Mouse (Mus musculus) midbrain, embryonic 14.5 days (tissue): ENCODE data around the gene Rgs17. TPM values are rescaled to one million over a fixed set of nuclear protein-coding genes. Genes with fewer than 3 reads are reported as not detected.
A peak's percentile ranks its signal among the peaks of the same experiment; 100 is the strongest.

ENCODE experiments used
- ATAC-seq: fragments of 200-750 bp; cut with Nextera tagmentation; 2 replicates; pipeline ENCODE4 v1.8.0; 2017; ENCODE audit warnings: moderate number of reproducible peaks, moderate library complexity; ENCODE audit not compliant: low FRiP score, low TSS enrichment
- DNase-seq: peaks from one replicate; pipeline ENCODE4 v3.0.0-alpha.2; 2015
- H3K27ac ChIP-seq: fragments of 300-500 bp; sonication (generic); replicated peaks from 2 replicates; pipeline ENCODE4 v1.5.1; 2014; ENCODE audit warnings: mild to moderate bottlenecking, low read depth, low read length, moderate library complexity
- H3K27me3 ChIP-seq: fragments of 300-500 bp; sonication (generic); 2 replicates; pipeline ENCODE4 v1.6.1; 2014; ENCODE audit warnings: low read length, control low read depth, mixed read lengths; ENCODE audit not compliant: control insufficient read depth, insufficient read depth
- H3K36me3 ChIP-seq: fragments of 300-500 bp; sonication (generic); 2 replicates; pipeline ENCODE4 v1.6.1; 2014; ENCODE audit warnings: low read length, control low read depth; ENCODE audit not compliant: control insufficient read depth, insufficient read depth
- H3K4me1 ChIP-seq: fragments of 300-500 bp; sonication (generic); 2 replicates; pipeline ENCODE4 v1.6.1; 2014; ENCODE audit warnings: mild to moderate bottlenecking, antibody characterized with exemption, low read length, control low read depth; ENCODE audit not compliant: control insufficient read depth, insufficient read depth
- H3K4me2 ChIP-seq: fragments of 300-500 bp; sonication (generic); 2 replicates; pipeline ENCODE4 v1.6.1; 2014; ENCODE audit warnings: mild to moderate bottlenecking, low read length, moderate library complexity
- H3K4me3 ChIP-seq: fragments of 300-500 bp; sonication (generic); replicated peaks from 2 replicates; pipeline ENCODE4 v1.5.1; 2014; ENCODE audit warnings: low read depth, low read length
- H3K9ac ChIP-seq: fragments of 300-500 bp; sonication (generic); replicated peaks from 2 replicates; pipeline ENCODE4 v1.6.1; 2014; ENCODE audit warnings: mild to moderate bottlenecking, low read length, moderate library complexity
- H3K9me3 ChIP-seq: fragments of 300-500 bp; sonication (generic); 2 replicates; pipeline ENCODE4 v1.6.1; 2016; ENCODE audit warnings: low read length, control low read depth, mixed read lengths; ENCODE audit not compliant: control insufficient read depth
- WGBS: fragments of 180-500 bp; shearing (Covaris S2); extraction: QIAGEN DNeasy Blood & Tissue Kit; methylation state at CpG from one replicate; pipeline ENCODE4 v1.1.7; 2014; 5-methylcytosine and 5-hydroxymethylcytosine counted together
- polyA plus RNA-seq: library from polyadenylated mRNA; unstranded; fragments of >200 nt; fragmentation: Nextera tagmentation; extraction: Ambion mirVana; gene quantifications from 2 replicates; pipeline ENCODE4 v1.2.1, GENCODE M21; 2014

The Rgs17 gene
- polyA plus RNA-seq, 1 experiment from 2014 or later = 22.1 TPM

GRCm38 (mm10) chr10:5853290-5853868 is 68.8 kb downstream of the Rgs17 start:
- no peaks in the 10 kb centered on the region for H3K9me3 ChIP-seq
- DNase-seq (no peak), ATAC-seq (no peak)
- peaks cover 3% of the 10 kb centered on the region; the same call in 1 of the 2 replicates for H3K36me3 ChIP-seq
- H3K4me1 ChIP-seq = no peaks in the 10 kb centered on the region
- no peak overlapping the region for H3K9ac ChIP-seq
- whole genome bisulfite sequencing = 86% methylated on average over 8 of the region's 8 CpGs
- no peak overlapping the region for H3K4me3 ChIP-seq
- no peak overlapping the region for H3K4me2 ChIP-seq
- no peaks in the 10 kb centered on the region for H3K27me3 ChIP-seq
- no peak overlapping the region for H3K27ac ChIP-seq

GRCm38 (mm10) chr10:5846939-5847338 is 75.3 kb downstream of the Rgs17 start:
- 0 out of 2 replicates have a peak, but pooled peaks cover 4% of the 10 kb centered on the region for H3K36me3 ChIP-seq
- no peaks in the 10 kb centered on the region for H3K27me3 ChIP-seq
- ATAC-seq = no peak
- no peak overlapping the region for H3K4me2 ChIP-seq
- no peak overlapping the region for H3K9ac ChIP-seq
- 32% methylated on average over 2 of the region's 2 CpGs for WGBS
- no peak overlapping the region for H3K27ac ChIP-seq
- DNase-seq = peak; percentile 85
- H3K4me3 ChIP-seq = no peak overlapping the region
- no peaks in the 10 kb centered on the region for H3K4me1 ChIP-seq
- no peaks in the 10 kb centered on the region for H3K9me3 ChIP-seq

DNA sequence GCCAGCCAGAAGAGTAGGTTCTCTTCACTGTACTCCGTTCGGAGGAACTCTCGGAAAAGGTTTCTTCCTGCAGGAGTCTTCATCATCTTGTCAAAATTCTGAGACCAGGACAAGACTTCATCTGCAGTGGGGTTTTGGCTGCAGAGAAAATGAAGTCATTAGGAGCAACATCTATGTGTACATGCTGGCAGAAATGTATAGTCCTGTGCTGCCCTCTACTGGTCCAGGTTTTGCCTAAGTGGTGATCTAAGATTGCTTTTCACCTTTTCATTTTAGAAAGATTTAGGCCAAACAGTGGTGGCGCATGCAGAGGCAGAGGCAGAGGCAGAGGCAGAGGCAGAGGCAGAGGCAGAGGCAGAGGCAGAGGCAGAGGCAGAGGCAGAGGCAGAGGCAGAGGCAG is 80.8 kb downstream of the Rgs17 start:
- peaks cover 7% of the 10 kb centered on the region; the same call in 1 of the 2 replicates for H3K36me3 ChIP-seq
- ATAC-seq (no peak), DNase-seq (peak; percentile 79)
- no peaks in the 10 kb centered on the region for H3K9me3 ChIP-seq
- no peaks in the 10 kb centered on the region for H3K4me1 ChIP-seq
- H3K27me3 ChIP-seq = no peaks in the 10 kb centered on the region
- H3K4me3 ChIP-seq = no peak overlapping the region
- 86% methylated on average over 4 of the region's 4 CpGs for WGBS
- no peak overlapping the region for H3K4me2 ChIP-seq
- no peak overlapping the region for H3K27ac ChIP-seq
- H3K9ac ChIP-seq = no peak overlapping the region

DNA sequence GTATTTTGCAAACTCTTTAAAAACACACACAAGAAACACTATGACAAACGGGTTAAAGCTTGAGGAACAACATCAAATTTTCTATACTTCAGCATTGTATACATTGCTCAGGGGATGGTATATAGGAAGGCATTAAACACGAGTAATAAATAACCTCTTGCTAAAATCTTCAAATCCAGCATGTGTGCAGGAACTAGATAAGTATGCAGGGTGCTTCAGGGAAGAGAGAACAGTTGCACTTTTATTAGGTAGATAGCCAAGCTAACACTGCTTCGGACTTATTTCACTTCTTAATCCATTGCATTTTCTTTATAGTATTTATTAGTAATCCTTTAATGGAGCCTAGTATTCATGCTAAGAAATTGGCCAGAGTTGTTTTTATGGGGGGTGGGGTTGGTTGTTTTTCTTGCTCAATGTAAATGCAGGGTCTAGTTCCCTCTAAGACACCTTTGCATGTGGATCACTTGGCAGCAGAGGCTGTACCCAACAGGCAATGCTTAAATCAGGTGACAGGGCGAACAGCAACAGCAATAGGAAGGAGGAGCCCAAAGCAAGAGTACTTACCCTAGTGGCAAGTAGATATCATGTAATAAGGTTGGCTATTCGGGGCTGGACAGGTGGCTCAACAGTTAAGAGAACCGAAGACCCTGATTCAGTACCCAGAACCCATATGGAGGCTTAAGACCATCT is 95.7 kb downstream of the Rgs17 start:
- WGBS = 78% methylated on average over 6 of the region's 6 CpGs
- no peaks in the 10 kb centered on the region for H3K36me3 ChIP-seq
- ATAC-seq (no peak), DNase-seq (no peak)
- H3K4me3 ChIP-seq = no peak overlapping the region
- no peak overlapping the region for H3K4me2 ChIP-seq
- no peaks in the 10 kb centered on the region for H3K9me3 ChIP-seq
- H3K27me3 ChIP-seq = no peaks in the 10 kb centered on the region
- no peak overlapping the region for H3K9ac ChIP-seq
- H3K27ac ChIP-seq = no peak overlapping the region
- peaks cover 13% of the 10 kb centered on the region for H3K4me1 ChIP-seq

DNA sequence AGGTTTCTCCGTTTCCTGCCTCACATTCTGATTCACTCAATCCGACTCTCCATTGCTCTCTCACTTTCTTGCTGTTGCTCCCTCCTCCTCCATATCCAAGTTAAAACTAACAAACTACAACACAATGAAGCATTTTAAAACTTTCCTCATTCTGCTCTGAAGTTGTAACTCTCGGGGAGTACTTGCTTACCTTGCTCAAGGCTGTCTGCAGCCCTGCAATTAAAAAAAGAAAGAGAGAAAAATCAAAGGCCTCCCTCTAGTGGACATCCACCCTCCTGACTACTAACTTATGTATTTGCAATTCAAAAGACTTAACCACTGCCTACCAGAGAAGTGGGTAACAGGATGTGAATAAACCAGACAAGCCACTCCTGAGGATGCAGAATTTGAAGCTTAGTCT is 97.4 kb downstream of the Rgs17 start:
- Histone ChIP-seq H3K36me3 (peaks cover 5% of the 10 kb centered on the region), H3K4me2 (peak overlapping the region; percentile 57), H3K4me1 (peaks cover 13% of the 10 kb centered on the region), H3K27me3 (no peaks in the 10 kb centered on the region), H3K27ac (peak overlapping the region; percentile 79), H3K4me3 (peak overlapping the region; percentile 89), H3K9ac (no peak overlapping the region), H3K9me3 (no peaks in the 10 kb centered on the region)
- no peak for ATAC-seq
- peak; percentile 74 for DNase-seq
- WGBS = 0% methylated on average over 3 of the region's 3 CpGs

DNA sequence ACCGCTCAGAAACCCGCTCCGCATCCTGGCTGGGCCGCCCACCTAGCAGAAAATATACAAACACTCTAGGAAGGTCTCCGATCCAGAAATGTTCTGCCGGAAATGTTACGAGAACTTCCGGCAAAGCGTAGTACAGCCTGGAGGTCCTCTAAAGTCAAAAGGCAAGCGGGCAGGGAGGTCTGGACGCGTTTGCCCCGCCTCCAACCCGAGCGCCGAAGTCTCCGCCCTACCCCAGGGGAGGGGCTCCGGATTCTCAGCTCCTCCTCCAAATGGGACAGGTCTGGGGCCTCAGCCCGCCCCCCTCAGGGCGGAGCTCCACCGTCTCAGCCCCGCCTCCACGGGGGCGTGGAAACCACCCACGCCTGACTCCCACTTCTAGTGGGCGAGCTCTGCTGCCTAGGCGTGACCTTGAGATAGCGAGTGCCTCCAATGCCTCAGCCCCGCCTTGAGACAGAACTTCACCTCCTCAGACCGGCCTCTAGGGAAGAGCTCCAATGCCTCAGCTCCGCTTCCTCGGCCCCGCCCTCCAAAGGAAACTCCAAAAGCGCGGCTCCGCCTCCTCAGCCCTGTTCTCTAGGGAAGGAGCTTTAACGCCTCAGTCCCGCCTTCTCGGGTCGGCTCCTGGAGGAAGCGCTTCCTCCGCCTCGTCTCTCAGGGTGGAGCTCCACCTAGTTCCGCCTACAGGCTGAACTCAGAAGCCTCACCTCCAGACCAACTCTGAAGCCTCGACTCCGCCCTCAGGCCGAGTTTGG is 98.3 kb downstream of the Rgs17 start, which contains the start of gene Mtrf1l:
Gene Mtrf1l (minus strand): TSS at position 171 of the 752 bp plus-strand sequence.
- ATAC-seq (peak; percentile 98), DNase-seq (peak; percentile 98)
- Histone ChIP-seq H3K4me1 (peaks cover 13% of the 10 kb centered on the region), H3K36me3 (peaks cover 13% of the 10 kb centered on the region), H3K27me3 (no peaks in the 10 kb centered on the region), H3K9ac (peak within 1 kb of the TSS; percentile 82), H3K27ac (peak within 1 kb of the TSS; percentile 79), H3K4me2 (peak within 1 kb of the TSS; percentile 57), H3K4me3 (peak within 1 kb of the TSS; percentile 89), H3K9me3 (no peaks in the 10 kb centered on the region)
- WGBS = under 1% methylated on average over 47 of the region's 47 CpGs

DNA sequence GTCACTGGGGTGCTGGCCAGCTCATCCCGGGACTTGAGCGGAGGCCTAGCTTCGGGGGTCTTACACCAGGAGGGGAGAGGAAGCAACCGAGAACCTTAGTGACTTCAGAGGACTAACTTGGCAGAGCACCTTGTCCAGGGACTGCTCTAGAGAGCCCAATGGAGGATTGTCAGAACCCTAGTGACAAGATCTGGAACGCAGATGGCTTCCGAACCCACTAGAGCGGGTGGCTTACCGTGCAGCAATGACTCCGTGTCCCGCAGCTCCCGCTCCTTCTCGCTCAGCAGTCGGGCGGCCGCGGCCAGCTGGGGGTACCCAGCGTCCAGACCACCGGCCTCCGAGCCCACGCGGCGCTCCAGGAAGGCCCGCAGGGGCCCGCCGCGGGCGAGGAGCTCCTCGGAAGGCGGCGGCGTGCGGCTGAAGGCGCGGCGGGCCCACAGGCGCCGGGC is 98.9 kb downstream of the Rgs17 start:
- peak overlapping the region; percentile 57 for H3K4me2 ChIP-seq
- H3K36me3 ChIP-seq = peaks cover 19% of the 10 kb centered on the region
- H3K4me1 ChIP-seq = peaks cover 13% of the 10 kb centered on the region
- peak overlapping the region; percentile 89 for H3K4me3 ChIP-seq
- H3K9me3 ChIP-seq = no peaks in the 10 kb centered on the region
- ATAC-seq (peak; percentile 0), DNase-seq (no peak)
- H3K27ac ChIP-seq = peak overlapping the region; percentile 79
- H3K27me3 ChIP-seq = no peaks in the 10 kb centered on the region
- H3K9ac ChIP-seq = peak overlapping the region; percentile 82
- under 1% methylated on average over 37 of the region's 37 CpGs for WGBS

GRCm38 (mm10) chr10:5818772-5819171 is 103.4 kb downstream of the Rgs17 start:
- ATAC-seq = no peak
- H3K4me3 ChIP-seq = no peak overlapping the region
- H3K4me1 ChIP-seq = peaks cover 9% of the 10 kb centered on the region
- no peak overlapping the region for H3K4me2 ChIP-seq
- no peaks in the 10 kb centered on the region for H3K27me3 ChIP-seq
- 92% methylated on average over 3 of the region's 3 CpGs for WGBS
- H3K9ac ChIP-seq = no peak overlapping the region
- H3K36me3 ChIP-seq = peaks cover 58% of the 10 kb centered on the region
- no peak overlapping the region for H3K27ac ChIP-seq
- DNase-seq = no peak
- H3K9me3 ChIP-seq = no peaks in the 10 kb centered on the region
